Mouse (Mus musculus) Patski (cell line): ENCODE results near the gene Mamld1. TPM values are rescaled to one million over a fixed set of nuclear protein-coding genes. Genes with fewer than 3 reads are reported as not detected.

Source experiments
- ATAC-seq: fragments of 100-300 bp; one replicate; pipeline ENCODE4 v1.8.0; 2021
- CTCF ChIA-PET: fragments of 350-600 bp; sonication (Branson Sonifier 250); formaldehyde crosslinking; loops from one replicate; lab custom pipeline; 2022; ENCODE audit warnings: inconsistent platforms; lab: Charles Lee
- POLR2A ChIA-PET: fragments of 350-600 bp; sonication (Branson Sonifier 250); formaldehyde crosslinking; loops from one replicate; lab custom pipeline; 2022; ENCODE audit warnings: antibody characterized with exemption, inconsistent platforms; lab: Charles Lee
- DNase-seq: peaks from one replicate; pipeline ENCODE4 v3.0.0-alpha.2; 2011; ENCODE audit warnings: low read depth, low spot score
- H3K27me3 ChIP-seq: fragments of 371-371 bp; one replicate; pipeline ENCODE4 v1.5.1; 2021
- CTCF ChIP-seq: fragments of 100-300 bp; IDR thresholded peaks from one replicate; pipeline ENCODE4 v1.5.1; 2021
- in situ Hi-C: fragments of 300-500 bp; cut with MboI; formaldehyde crosslinking; loops from 3 replicates; pipeline ENCODE4 v1.11.1; 2018; ENCODE audit warnings: low pct_unique_long_range_greater_than_20kb, mixed read lengths
- polyA plus RNA-seq: library from polyadenylated mRNA; unstranded; gene quantifications from one replicate; pipeline ENCODE4 v1.2.3, GENCODE M21; 2021

Mamld1 gene
- polyA plus RNA-seq, 1 experiment from 2014 or later = 1.1 TPM

DNA sequence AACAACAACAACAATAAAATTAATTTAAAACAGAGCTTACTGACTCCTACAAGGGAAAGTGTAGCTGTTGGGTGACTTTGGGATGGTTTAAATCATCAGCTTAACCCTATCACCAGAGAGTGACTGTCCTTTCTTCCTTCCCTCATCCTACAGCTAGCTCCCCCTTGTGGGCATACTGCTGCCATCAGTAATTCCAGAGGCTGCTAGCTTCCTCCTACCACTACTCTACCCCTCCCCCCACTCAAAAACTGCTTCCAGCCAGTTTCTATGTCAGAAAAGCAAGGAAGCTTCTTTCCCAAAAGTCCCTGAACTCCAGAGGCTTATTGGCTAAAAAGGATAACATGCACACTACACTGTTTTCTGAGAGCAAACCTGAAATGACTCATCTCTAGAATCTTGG, 81.4 kb downstream of the Mamld1 start:
- H3K27me3 ChIP-seq = peaks cover 31% of the 10 kb centered on the region
- ChIA-PET CTCF (interaction anchor here (1.1 kb wide), 1 partner anchor 10 kb away, joined by 4 read pairs; no protein-coding TSS in a partner anchor), POLR2A (no interaction called here)
- DNase-seq (peak; percentile 10), ATAC-seq (no peak)
- peak; percentile 52 for TF ChIP-seq CTCF
- in situ Hi-C loops = no loop called here

DNA sequence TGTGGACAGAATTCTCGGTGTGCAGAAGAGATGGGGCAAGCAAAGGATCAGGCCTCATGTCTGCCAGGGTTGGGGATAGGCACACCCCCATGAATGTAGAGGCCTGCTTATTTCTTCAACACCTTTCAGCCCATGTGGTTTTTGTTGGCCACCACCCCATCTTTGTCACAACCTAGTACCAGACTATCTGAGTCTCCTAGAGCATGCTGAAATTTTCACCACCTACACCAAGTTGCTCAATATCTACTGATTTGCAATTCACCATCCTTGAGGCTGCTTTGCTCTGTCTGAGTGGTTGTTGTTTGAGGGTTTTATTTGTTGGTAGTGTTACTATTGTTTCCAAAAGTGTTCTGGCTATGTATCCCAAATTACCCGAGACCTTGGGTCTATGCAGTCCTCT, 91.3 kb downstream of the Mamld1 start:
- ChIA-PET CTCF (no interaction called here), POLR2A (no interaction called here)
- ATAC-seq = no peak
- no peak for DNase-seq
- H3K27me3 ChIP-seq = peaks cover 26% of the 10 kb centered on the region
- in situ Hi-C loops = no loop called here
- TF ChIP-seq CTCF = no peak

DNA sequence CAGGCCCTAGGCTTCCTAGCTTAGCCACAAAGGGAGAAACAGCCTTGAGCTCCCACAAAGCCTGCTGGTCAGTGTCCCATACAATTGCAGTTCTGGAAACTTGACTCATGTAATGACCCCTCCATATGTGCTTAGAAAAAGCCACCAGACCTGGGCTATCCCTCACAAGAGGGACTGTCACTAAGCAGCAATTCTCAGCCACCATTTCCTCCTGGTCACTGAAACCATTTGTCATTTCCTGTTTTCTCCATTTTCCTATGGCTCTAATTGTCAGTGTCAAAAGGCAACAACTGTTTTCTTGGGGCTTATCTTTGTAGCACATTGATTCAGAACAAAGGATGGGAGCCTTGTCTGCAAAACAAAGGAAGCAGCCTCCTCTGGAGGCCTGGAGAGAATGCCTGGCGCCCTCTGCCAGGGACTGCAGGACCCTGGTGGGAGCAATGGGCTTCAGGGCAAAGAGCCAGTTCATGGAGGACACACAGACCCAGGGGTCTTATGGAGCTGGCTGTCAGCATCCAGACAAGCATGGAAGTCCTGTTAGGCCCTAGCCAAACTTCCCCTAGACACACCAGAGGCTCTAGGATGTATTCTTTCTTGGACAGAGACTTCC, 99.5 kb downstream of the Mamld1 start:
- ChIA-PET CTCF (no interaction called here), POLR2A (no interaction called here)
- ATAC-seq = no peak
- no peak for TF ChIP-seq CTCF
- no peak for DNase-seq
- H3K27me3 ChIP-seq = no peaks in the 10 kb centered on the region
- in situ Hi-C loops = no loop called here

DNA sequence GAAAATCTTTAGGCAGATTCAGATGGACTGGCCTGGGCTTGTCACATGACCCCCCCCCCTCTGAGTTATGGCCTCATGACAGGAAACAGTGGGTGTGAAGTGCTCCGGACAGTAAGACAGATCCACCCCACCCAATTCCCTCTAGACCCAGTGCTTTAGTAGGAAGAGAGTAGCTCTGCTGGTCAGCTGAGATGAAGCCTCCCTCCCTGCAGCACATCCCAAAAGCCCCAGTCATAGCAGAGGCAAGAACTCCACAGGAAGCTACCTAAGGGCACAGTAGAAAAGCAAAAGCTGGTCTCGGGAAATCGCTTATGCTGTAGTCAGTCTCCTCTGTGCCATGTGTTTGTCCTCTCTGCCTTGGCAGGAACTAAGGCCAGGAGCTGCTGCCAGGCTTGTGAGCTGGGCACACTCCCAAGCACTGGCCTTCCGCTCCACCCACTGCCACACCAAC, 100.5 kb downstream of the Mamld1 start:
- POLR2A ChIA-PET = no interaction called here
- no peak for TF ChIP-seq CTCF
- in situ Hi-C loops = no loop called here
- DNase-seq = no peak
- no peaks in the 10 kb centered on the region for H3K27me3 ChIP-seq
- no peak for ATAC-seq
- CTCF ChIA-PET = no interaction called here

DNA sequence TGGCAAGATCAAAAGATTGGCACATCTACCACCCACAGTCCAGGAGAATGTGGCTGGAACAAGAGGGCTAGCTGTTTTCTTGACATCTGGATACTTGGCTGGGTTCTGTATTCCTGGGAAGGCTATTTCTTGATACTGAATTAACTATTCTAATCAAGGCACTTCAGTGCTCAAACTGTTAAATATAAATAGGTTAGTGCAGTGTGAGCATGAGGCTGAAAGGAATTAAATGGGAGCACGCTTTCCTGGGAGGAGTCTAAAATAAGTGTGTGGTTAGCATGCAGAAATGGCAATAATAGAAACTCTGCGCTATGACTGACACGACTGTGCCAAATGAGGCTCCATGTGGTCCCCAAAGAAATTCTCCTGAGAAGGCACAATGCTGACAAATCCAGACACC, 131.5 kb downstream of the Mamld1 start:
- ChIA-PET POLR2A (no interaction called here), CTCF (no interaction called here)
- ATAC-seq = no peak
- no peak for TF ChIP-seq CTCF
- in situ Hi-C loops = no loop called here
- H3K27me3 ChIP-seq = peaks cover 15% of the 10 kb centered on the region
- no peak for DNase-seq

DNA sequence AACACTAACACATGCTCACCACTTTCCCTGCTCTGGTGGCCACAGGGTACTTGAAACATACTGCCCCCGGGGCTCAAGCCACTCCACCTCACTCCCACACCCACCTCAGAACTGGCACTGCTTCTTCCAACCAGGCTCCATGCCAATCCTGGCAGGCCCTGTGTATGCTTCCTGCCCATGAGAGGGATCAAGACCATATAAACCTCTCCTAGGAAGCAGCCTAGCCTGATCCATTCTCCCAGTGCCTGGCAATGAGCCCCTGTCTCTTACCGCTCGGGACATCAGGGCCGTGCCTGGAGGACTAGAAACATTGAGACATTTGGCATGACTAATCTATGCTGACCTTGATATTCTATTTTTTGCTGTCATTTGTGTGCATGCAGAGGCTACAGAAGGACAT, 133.6 kb downstream of the Mamld1 start:
- H3K27me3 ChIP-seq = peaks cover 8% of the 10 kb centered on the region
- no peak for TF ChIP-seq CTCF
- in situ Hi-C loops = no loop called here
- ChIA-PET POLR2A (no interaction called here), CTCF (no interaction called here)
- ATAC-seq = no peak
- no peak for DNase-seq

DNA sequence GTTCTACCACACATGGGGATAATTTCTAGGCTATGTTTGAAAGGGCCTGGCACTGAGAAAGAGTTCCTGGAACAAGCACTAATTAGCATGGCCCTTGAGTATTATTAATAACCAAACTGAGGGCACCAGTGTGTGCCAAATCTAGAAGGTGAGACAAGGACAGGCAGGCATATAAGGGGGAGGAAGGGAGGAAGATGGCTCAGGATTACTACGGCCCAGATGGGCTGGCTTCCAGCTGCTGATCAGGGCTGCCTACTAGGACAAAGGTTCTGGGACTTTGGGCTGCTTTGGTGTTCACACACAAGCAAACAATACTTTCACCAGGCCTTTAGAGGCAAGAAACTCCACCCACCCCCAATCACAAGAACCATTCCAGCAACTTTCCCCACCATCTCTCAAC, 136.3 kb downstream of the Mamld1 start:
- ATAC-seq (no peak), DNase-seq (no peak)
- ChIA-PET CTCF (no interaction called here), POLR2A (no interaction called here)
- peaks cover 8% of the 10 kb centered on the region for H3K27me3 ChIP-seq
- TF ChIP-seq CTCF = no peak
- in situ Hi-C loops = no loop called here

DNA sequence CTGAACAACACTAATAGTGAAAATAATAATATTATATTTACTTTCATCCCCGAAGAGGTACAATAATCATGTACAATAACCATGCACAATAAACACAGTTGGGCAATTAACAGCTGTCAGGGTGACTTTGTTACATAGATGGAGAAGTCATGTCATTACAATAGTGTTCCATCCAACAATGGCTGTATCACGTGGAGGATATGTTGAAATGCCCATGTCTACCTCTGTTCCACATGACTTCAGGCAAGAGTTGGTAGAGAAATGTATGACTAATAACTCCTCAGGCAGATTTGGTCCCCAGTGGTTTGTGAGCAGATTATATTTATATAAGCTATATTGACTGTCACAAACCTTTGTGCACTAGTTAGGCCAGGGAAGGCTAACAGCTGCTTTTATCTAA, 154.7 kb downstream of the Mamld1 start:
- POLR2A ChIA-PET = no interaction called here
- CTCF ChIA-PET = no interaction called here
- ATAC-seq (no peak), DNase-seq (no peak)
- in situ Hi-C loops = no loop called here
- no peak for TF ChIP-seq CTCF
- H3K27me3 ChIP-seq = peaks cover 14% of the 10 kb centered on the region

Other genes with a start within 250 kb of the Mamld1 start
- 14.5 TPM for gene Mtm1, start 160.5 kb downstream of the Mamld1 start, polyA plus RNA-seq